Mouse (Mus musculus) hindbrain, embryonic 13.5 days (tissue): ENCODE data around the gene Tmprss11c. TPM values are rescaled to one million over a fixed set of nuclear protein-coding genes. Genes with fewer than 3 reads are reported as not detected.

ENCODE experiments used
- ATAC-seq: fragments of 200-750 bp; cut with Nextera tagmentation; 2 replicates; pipeline ENCODE4 v1.8.0; 2017; ENCODE audit warnings: moderate TSS enrichment; ENCODE audit not compliant: low FRiP score
- H3K27ac ChIP-seq: fragments of 300-500 bp; sonication (generic); 2 replicates; pipeline ENCODE4 v1.5.1; 2015; ENCODE audit warnings: inconsistent platforms, mild to moderate bottlenecking, moderate library complexity
- H3K27me3 ChIP-seq: fragments of 300-500 bp; sonication (generic); 2 replicates; pipeline ENCODE4 v1.6.1; 2015; ENCODE audit warnings: mild to moderate bottlenecking, inconsistent platforms
- H3K36me3 ChIP-seq: fragments of 300-500 bp; sonication (generic); 2 replicates; pipeline ENCODE4 v1.6.1; 2015; ENCODE audit warnings: mild to moderate bottlenecking, inconsistent platforms
- H3K4me1 ChIP-seq: fragments of 300-500 bp; sonication (generic); replicated peaks from 2 replicates; pipeline ENCODE4 v1.6.1; 2015; ENCODE audit warnings: inconsistent platforms
- H3K4me2 ChIP-seq: fragments of 300-500 bp; sonication (generic); 2 replicates; pipeline ENCODE4 v1.6.1; 2015; ENCODE audit warnings: inconsistent platforms, mild to moderate bottlenecking, moderate library complexity
- H3K4me3 ChIP-seq: fragments of 300-500 bp; sonication (generic); 2 replicates; pipeline ENCODE4 v1.5.1; 2015; ENCODE audit warnings: mild to moderate bottlenecking, inconsistent platforms
- H3K9ac ChIP-seq: fragments of 300-500 bp; sonication (generic); 2 replicates; pipeline ENCODE4 v1.6.1; 2015; ENCODE audit warnings: mild to moderate bottlenecking, inconsistent platforms
- H3K9me3 ChIP-seq: fragments of 300-500 bp; sonication (generic); 2 replicates; pipeline ENCODE4 v1.6.1; 2016; ENCODE audit warnings: inconsistent platforms
- WGBS: fragments of 180-500 bp; shearing (Covaris S2); methylation state at CpG from one replicate; pipeline ENCODE4 v1.1.7; 2015; 5-methylcytosine and 5-hydroxymethylcytosine counted together
- polyA plus RNA-seq: library from polyadenylated mRNA; unstranded; fragments of >200 nt; fragmentation: Nextera tagmentation; extraction: Ambion mirVana; gene quantifications from 2 replicates; pipeline ENCODE4 v1.2.1, GENCODE M21; 2015

Tmprss11c gene
- polyA plus RNA-seq, 1 experiment from 2014 or later: not detected

GRCm38 (mm10) chr5:86187441-86187840 is 101.7 kb downstream of the Tmprss11c start:
- no peaks in the 10 kb centered on the region for H3K36me3 ChIP-seq
- H3K9ac ChIP-seq: no peak overlapping the region
- H3K4me2 ChIP-seq: no peak overlapping the region
- H3K9me3 ChIP-seq: no peaks in the 10 kb centered on the region
- no peaks in the 10 kb centered on the region for H3K4me1 ChIP-seq
- no peak overlapping the region for H3K4me3 ChIP-seq
- H3K27ac ChIP-seq: no peak overlapping the region
- no peak for ATAC-seq
- 92% methylated on average over 6 of the region's 6 CpGs for WGBS
- no peaks in the 10 kb centered on the region for H3K27me3 ChIP-seq

Other genes with a start within 250 kb of the Tmprss11c start
- 38.0 and 40.4 TPM in 2 replicates for gene Cenpc1, start 223.7 kb downstream of the Tmprss11c start, polyA plus RNA-seq
- 0.32 and 0.38 TPM in 2 replicates for gene Stap1, start 217.6 kb downstream of the Tmprss11c start, polyA plus RNA-seq
- gene Uba6, start 116.5 kb downstream of the Tmprss11c start, polyA plus RNA-seq: 13.6 and 14.1 TPM in 2 replicates
- gene Gnrhr, start 91.4 kb downstream of the Tmprss11c start, polyA plus RNA-seq: not detected in 2 replicates
- not detected in 2 replicates for gene Tmprss11d, start 84.1 kb upstream of the Tmprss11c start, polyA plus RNA-seq
- not detected in 2 replicates for gene Tmprss11a, start 179.7 kb upstream of the Tmprss11c start, polyA plus RNA-seq
- gene Tmprss11g, start 229.3 kb upstream of the Tmprss11c start, polyA plus RNA-seq: not detected in 2 replicates